Mouse (Mus musculus): ENCODE data around the gene Cacna1c.

The Cacna1c gene

GRCm38 (mm10) chr6:118795716-118796115 is 400.5 kb downstream of the Cacna1c start:
- DNase-seq (ENCODE audit: low spot score), result no peak

GRCm38 (mm10) chr6:118791921-118792368 is 404.3 kb downstream of the Cacna1c start:
- DNase-seq (ENCODE audit: low spot score), result no peak

- no peak for DNase-seq (ENCODE audit: low spot score)
Observed at GRCm38 (mm10) chr6:118787933-118788332, 408.3 kb downstream of the Cacna1c start.

- no peak for DNase-seq (ENCODE audit: low spot score)
Observed at GRCm38 (mm10) chr6:118780280-118780679, 415.9 kb downstream of the Cacna1c start.

- DNase-seq (ENCODE audit: low spot score), result no peak
Observed at GRCm38 (mm10) chr6:118779201-118779600, 417.0 kb downstream of the Cacna1c start.

GRCm38 (mm10) chr6:118777457-118777856 is 418.8 kb downstream of the Cacna1c start:
- DNase-seq (ENCODE audit: low spot score), result peak; percentile 5

GRCm38 (mm10) chr6:118776459-118776858 is 419.8 kb downstream of the Cacna1c start:
- no peak for DNase-seq (ENCODE audit: low spot score)

- no peak for DNase-seq (ENCODE audit: low spot score)
Observed at GRCm38 (mm10) chr6:118772581-118772980, 423.6 kb downstream of the Cacna1c start.

- DNase-seq (ENCODE audit: low spot score), result no peak
Observed at GRCm38 (mm10) chr6:118771121-118771520, 425.1 kb downstream of the Cacna1c start.

- DNase-seq (ENCODE audit: low spot score), result no peak
Observed at GRCm38 (mm10) chr6:118770396-118770795, 425.8 kb downstream of the Cacna1c start.

- no peak for DNase-seq (ENCODE audit: low spot score)
Observed at GRCm38 (mm10) chr6:118769792-118770191, 426.4 kb downstream of the Cacna1c start.

- DNase-seq (ENCODE audit: low spot score), result no peak
Observed at GRCm38 (mm10) chr6:118767698-118768097, 428.5 kb downstream of the Cacna1c start.

GRCm38 (mm10) chr6:118765261-118765660 is 431.0 kb downstream of the Cacna1c start:
- DNase-seq (ENCODE audit: low spot score), result no peak

- peak; percentile 18 for DNase-seq (ENCODE audit: low spot score)
Observed at GRCm38 (mm10) chr6:118759015-118759414, 437.2 kb downstream of the Cacna1c start.

GRCm38 (mm10) chr6:118758290-118758907 is 437.8 kb downstream of the Cacna1c start:
- peak; percentile 30 for DNase-seq (ENCODE audit: low spot score)

GRCm38 (mm10) chr6:118757533-118758289 is 438.5 kb downstream of the Cacna1c start:
- DNase-seq (ENCODE audit: low spot score), result peak; percentile 12

- no peak for DNase-seq (ENCODE audit: low spot score)
Observed at GRCm38 (mm10) chr6:118756511-118756910, 439.7 kb downstream of the Cacna1c start.

- no peak for DNase-seq (ENCODE audit: low spot score)
Observed at GRCm38 (mm10) chr6:118755768-118756167, 440.4 kb downstream of the Cacna1c start.

- DNase-seq (ENCODE audit: low spot score), result no peak
Observed at GRCm38 (mm10) chr6:118754439-118754838, 441.8 kb downstream of the Cacna1c start.

- no peak for DNase-seq (ENCODE audit: low spot score)
Observed at GRCm38 (mm10) chr6:118753787-118754186, 442.4 kb downstream of the Cacna1c start.

- DNase-seq (ENCODE audit: low spot score), result no peak
Observed at GRCm38 (mm10) chr6:118753064-118753463, 443.2 kb downstream of the Cacna1c start.

- DNase-seq (ENCODE audit: low spot score), result no peak
Observed at GRCm38 (mm10) chr6:118749285-118749684, 446.9 kb downstream of the Cacna1c start.

- DNase-seq (ENCODE audit: low spot score), result no peak
Observed at GRCm38 (mm10) chr6:118742701-118743100, 453.5 kb downstream of the Cacna1c start.
